Mouse (Mus musculus) erythroblast, embryonic 14.5 days (primary cell): ENCODE measurements around the gene Mthfsl. TPM values are rescaled to one million over a fixed set of nuclear protein-coding genes. Genes with fewer than 3 reads are reported as not detected.

Source experiments
- polyA plus RNA-seq: library from polyadenylated mRNA; stranded (reverse); fragments of >175 nt; gene quantifications from 2 replicates; pipeline ENCODE4 v1.2.3, GENCODE M21; 2012

Gene Mthfsl
- polyA plus RNA-seq, 1 experiment, result 0.51 TPM

Other genes starting within 250 kb of the Mthfsl start
- gene Syncrip, start 237.7 kb downstream of the Mthfsl start, polyA plus RNA-seq, result 3.0 and 3.8 TPM in 2 replicates
- 0.47 and 0.62 TPM in 2 replicates for gene Zfp949, start 172.3 kb downstream of the Mthfsl start, polyA plus RNA-seq
- not detected in 2 replicates for gene Trim43a, start 139.4 kb downstream of the Mthfsl start, polyA plus RNA-seq
- not detected in 2 replicates for gene Bcl2a1d, start 11.6 kb upstream of the Mthfsl start, polyA plus RNA-seq
- not detected in 2 replicates for gene Trim43c, start 118.9 kb upstream of the Mthfsl start, polyA plus RNA-seq
- gene Bcl2a1a, start 236.6 kb upstream of the Mthfsl start, polyA plus RNA-seq, result not detected in 2 replicates